Mouse (Mus musculus) testis, adult 2 months (tissue): ENCODE results near the gene Hoxc13. TPM values are rescaled to one million over a fixed set of nuclear protein-coding genes. Genes with fewer than 3 reads are reported as not detected.
A peak's percentile ranks its signal among the peaks of the same experiment; 100 is the strongest.

Experiments used
- H3K27ac ChIP-seq: fragments of 200-500 bp; 2 replicates; pipeline ENCODE4 v1.5.1; 2012; ENCODE audit warnings: low read depth, low read length; ENCODE audit not compliant: control insufficient read depth, insufficient read depth
- H3K27me3 ChIP-seq: fragments of 200-500 bp; 2 replicates; pipeline ENCODE4 v1.6.1; 2012; ENCODE audit warnings: mild to moderate bottlenecking, low read length, moderate library complexity; ENCODE audit not compliant: control insufficient read depth, insufficient read depth
- H3K36me3 ChIP-seq: fragments of 200-500 bp; 2 replicates; pipeline ENCODE4 v1.6.1; 2012; ENCODE audit warnings: mild to moderate bottlenecking, low read length; ENCODE audit not compliant: control insufficient read depth, insufficient read depth
- H3K4me1 ChIP-seq: fragments of 200-500 bp; 2 replicates; pipeline ENCODE4 v1.6.1; 2012; ENCODE audit warnings: low read length; ENCODE audit not compliant: control insufficient read depth, insufficient read depth
- H3K4me3 ChIP-seq: fragments of 200-500 bp; 2 replicates; pipeline ENCODE4 v1.5.1; 2012; ENCODE audit warnings: low read depth, mild to moderate bottlenecking, low read length, moderate library complexity, mixed read lengths; ENCODE audit not compliant: control insufficient read depth
- CTCF ChIP-seq: fragments of 200-500 bp; IDR thresholded peaks from 2 replicates; pipeline ENCODE4 v1.5.1; 2012; ENCODE audit warnings: low read depth, mild to moderate bottlenecking, inconsistent platforms, low read length, moderate library complexity; ENCODE audit not compliant: control insufficient read depth, insufficient read depth, insufficient replicate concordance
- POLR2A ChIP-seq: fragments of 200-500 bp; IDR thresholded peaks from 2 replicates; pipeline ENCODE4 v1.6.1; 2012; ENCODE audit warnings: low read depth, mild to moderate bottlenecking, inconsistent platforms, low read length, moderate library complexity; ENCODE audit not compliant: control insufficient read depth
- polyA plus RNA-seq: library from polyadenylated mRNA; depleted of rRNA; stranded (reverse); fragments of >200 nt; gene quantifications from 2 replicates; pipeline ENCODE4 v1.2.3, GENCODE M21; 2012; rRNA removed

Hoxc13 gene
- polyA plus RNA-seq: not detected in 2 replicates

DNA sequence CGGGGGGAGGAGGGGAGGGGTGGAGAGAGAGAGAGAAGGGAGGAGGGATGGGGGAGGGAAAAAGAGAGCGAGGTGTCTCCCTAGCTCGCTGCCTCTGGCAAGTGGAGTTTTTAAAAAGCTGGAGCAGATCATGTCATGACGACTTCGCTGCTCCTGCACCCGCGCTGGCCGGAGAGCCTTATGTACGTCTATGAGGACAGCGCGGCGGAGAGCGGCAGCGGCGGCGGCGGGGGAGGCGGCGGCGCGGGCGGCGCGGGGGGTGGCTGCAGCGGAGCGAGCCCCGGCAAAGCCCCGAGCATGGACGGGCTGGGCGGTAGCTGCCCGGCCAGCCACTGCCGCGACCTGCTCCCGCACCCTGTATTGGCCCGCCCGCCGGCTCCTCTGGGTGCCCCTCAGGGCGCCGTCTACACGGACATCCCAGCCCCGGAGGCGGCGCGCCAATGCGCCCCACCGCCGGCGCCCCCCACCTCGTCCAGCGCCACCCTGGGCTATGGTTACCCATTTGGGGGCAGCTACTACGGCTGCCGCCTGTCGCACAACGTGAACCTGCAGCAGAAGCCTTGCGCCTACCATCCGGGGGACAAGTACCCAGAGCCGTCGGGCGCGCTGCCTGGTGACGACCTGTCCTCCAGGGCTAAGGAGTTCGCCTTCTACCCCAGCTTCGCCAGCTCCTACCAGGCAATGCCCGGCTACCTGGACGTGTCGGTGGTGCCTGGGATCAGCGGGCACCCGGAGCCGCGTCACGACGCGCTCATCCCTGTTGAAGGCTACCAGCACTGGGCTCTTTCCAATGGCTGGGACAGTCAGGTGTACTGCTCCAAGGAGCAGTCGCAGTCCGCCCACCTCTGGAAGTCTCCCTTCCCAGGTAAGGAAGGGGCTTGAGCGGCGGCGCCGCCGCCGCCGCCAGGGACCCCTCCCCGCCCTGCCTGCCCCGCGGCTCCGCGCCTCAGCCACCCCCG lies at the start of gene Hoxc13:
Gene Hoxc13, plus strand, starts transcription at position 51 of the 959 bp plus-strand sequence.
- Histone ChIP-seq H3K4me3 (peak within 1 kb of the TSS; percentile 19; the same call in 1 of the 2 replicates), H3K27me3 (peaks cover 10% of the 10 kb centered on the region), H3K36me3 (no peaks in the 10 kb centered on the region), H3K27ac (no peak within 1 kb of the TSS), H3K4me1 (peaks cover 9% of the 10 kb centered on the region)
- TF ChIP-seq POLR2A: no peak
- no peak for TF ChIP-seq CTCF

GRCm38 (mm10) chr15:102885803-102886202 lies 35.1 kb upstream of the Hoxc13 start:
- no peak overlapping the region for H3K4me3 ChIP-seq
- no peak for TF ChIP-seq CTCF
- TF ChIP-seq POLR2A: no peak
- H3K27ac ChIP-seq: no peak overlapping the region

GRCm38 (mm10) chr15:102895115-102895514 lies 25.8 kb upstream of the Hoxc13 start:
- TF ChIP-seq CTCF (no peak), POLR2A (no peak)
- Histone ChIP-seq H3K27ac (no peak overlapping the region), H3K36me3 (no peaks in the 10 kb centered on the region), H3K27me3 (no peaks in the 10 kb centered on the region), H3K4me3 (no peak overlapping the region), H3K4me1 (no peaks in the 10 kb centered on the region)

More at GRCm38 (mm10) chr15:102885803-102886202, 35.1 kb upstream of the Hoxc13 start:
- Histone ChIP-seq H3K27me3 (no peaks in the 10 kb centered on the region), H3K4me1 (no peaks in the 10 kb centered on the region), H3K36me3 (no peaks in the 10 kb centered on the region)

GRCm38 (mm10) chr15:102904946-102905345 lies 16.0 kb upstream of the Hoxc13 start:
- Histone ChIP-seq H3K27ac (no peak overlapping the region), H3K4me1 (no peaks in the 10 kb centered on the region; the same call in 1 of the 2 replicates), H3K27me3 (peaks cover 2% of the 10 kb centered on the region; the same call in 1 of the 2 replicates), H3K4me3 (no peak overlapping the region), H3K36me3 (no peaks in the 10 kb centered on the region)
- TF ChIP-seq POLR2A: no peak
- no peak for TF ChIP-seq CTCF

DNA sequence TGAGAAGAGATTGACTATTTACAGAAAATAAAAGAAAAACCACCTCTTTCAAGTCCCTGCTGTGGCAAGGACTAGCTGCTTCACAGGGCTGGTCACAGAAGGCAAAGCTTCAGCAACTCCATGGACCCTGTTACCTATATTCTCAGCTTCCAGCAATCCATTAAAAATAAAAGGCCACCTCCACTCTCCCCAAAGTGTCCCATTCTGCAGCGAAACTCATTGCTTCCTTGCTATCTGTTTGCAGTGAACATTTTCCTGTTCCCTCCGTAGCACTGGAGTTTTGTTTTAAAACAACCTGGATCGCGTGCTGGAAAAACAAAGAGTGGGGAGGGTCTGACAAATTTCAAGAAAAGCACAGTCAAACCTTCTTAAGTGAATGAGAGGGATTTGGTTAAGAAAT lies 11.4 kb upstream of the Hoxc13 start:
- Histone ChIP-seq H3K4me3 (no peak overlapping the region), H3K27ac (no peak overlapping the region), H3K36me3 (no peaks in the 10 kb centered on the region), H3K27me3 (peaks cover 5% of the 10 kb centered on the region; the same call in 1 of the 2 replicates), H3K4me1 (peaks cover 8% of the 10 kb centered on the region)
- no peak for TF ChIP-seq CTCF
- no peak for TF ChIP-seq POLR2A

DNA sequence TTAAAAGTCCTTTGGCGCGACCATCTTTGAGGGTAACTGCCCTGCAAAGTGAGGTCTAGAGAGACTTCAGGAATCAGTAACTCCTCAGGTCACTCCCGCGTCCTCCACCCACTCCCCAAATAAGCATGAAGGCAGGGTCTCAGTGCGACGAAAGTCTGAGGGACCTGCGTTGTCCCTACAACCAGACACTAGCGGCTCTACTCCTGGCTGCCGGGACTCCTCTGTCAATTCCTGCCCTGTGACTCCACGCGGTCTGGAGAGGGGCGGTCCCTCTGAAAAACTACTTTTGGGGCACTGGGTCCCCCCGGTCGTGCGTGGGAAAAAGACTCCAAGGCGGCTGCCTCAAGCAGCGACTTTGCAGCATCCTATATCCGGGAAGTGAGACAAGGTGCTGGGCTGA lies 10.9 kb upstream of the Hoxc13 start:
- no peak overlapping the region for H3K27ac ChIP-seq
- H3K4me3 ChIP-seq: peak overlapping the region; percentile 32
- no peak for TF ChIP-seq CTCF
- TF ChIP-seq POLR2A: no peak
- H3K4me1 ChIP-seq: peaks cover 8% of the 10 kb centered on the region
- H3K27me3 ChIP-seq: peaks cover 5% of the 10 kb centered on the region; the same call in 1 of the 2 replicates
- no peaks in the 10 kb centered on the region for H3K36me3 ChIP-seq

- Histone ChIP-seq H3K27me3 (peaks cover 5% of the 10 kb centered on the region; the same call in 1 of the 2 replicates), H3K4me3 (no peak overlapping the region; the same call in 1 of the 2 replicates), H3K27ac (no peak overlapping the region), H3K36me3 (no peaks in the 10 kb centered on the region), H3K4me1 (peaks cover 8% of the 10 kb centered on the region)
- TF ChIP-seq POLR2A (no peak), CTCF (no peak)
Observed at GRCm38 (mm10) chr15:102910496-102911095, 10.3 kb upstream of the Hoxc13 start.
